Mouse (Mus musculus): ENCODE results near the gene Atp11c. TPM values are rescaled to one million over a fixed set of nuclear protein-coding genes. Genes with fewer than 3 reads are reported as not detected.

Atp11c gene
- total RNA-seq, 4 experiments from 2014 or later, result 13.6 to 15.1 (median 14.5) TPM

DNA sequence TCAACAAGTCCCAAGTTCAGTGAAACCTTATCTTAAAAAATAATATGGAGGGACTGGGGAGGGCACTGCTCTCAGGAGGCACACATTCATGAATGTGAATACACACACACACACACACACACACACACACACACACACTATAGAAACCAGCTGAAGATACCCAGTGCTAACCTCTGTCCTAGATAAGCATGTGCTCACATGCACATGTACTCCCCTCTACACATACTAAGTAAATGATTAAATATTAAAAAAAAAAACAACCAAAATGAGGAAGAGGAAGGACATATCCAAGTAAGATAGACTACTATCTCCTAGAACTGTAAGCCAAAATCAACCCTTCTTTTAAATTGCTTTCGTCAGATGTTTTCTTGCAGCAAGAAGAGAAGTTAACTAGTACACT, 205.6 kb downstream of the Atp11c start:
- no peak for DNase-seq

DNA sequence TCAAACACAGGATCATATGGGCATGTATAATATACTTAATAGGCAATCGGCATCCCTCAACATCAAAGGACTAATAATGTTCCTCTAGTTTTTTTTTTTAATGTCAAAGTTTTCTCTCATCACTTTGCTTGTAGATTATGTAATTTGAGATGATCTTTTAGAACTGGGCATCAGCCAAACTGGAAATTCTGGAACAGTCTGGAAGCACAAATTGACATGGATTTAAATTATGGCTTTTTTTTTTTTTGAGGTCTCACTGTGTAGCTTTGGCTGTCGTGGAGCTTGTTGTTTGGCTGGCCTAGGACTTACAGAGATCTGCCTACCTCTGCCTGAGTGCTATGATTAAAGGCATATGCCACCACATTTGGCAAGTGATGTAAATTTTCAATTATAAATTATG, 210.8 kb downstream of the Atp11c start:
- no peak for DNase-seq

DNA sequence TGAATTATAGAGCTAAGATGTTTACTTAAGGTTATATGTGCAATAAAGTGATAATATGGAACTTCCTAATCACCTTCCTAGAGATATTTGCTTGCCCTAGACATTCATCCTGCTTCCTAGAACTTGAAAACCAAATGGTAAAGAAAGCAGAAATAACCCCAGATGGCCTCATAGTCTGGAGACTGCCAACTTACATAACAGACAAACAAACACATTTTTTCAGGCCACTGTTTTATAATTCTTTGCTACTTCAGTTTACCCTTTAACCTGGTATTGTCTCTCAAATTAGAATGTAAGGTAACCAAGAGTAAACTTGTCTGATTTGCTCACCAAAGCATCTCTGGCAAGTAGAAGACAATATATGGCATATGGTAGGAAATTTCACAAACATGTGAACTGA, 212.1 kb downstream of the Atp11c start:
- DNase-seq, result no peak

DNA sequence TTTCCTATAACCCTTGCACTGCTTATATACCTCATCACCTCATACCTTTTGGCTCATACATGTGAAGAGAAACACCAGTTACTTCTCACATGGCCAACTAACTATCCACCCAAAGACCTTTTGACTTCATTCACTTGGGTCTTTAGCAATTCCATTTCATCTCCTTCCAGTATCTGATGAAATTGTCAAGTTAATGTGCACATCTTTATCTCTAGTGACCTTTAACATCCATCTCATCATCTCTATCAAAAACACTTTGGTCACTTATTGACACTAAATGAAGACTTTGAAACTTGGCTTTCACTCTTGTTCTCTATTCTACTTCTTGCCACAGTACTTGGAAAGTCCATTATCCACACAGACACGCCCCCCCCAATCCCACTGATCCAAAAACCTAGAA, 243.8 kb downstream of the Atp11c start:
- no peak for DNase-seq

DNA sequence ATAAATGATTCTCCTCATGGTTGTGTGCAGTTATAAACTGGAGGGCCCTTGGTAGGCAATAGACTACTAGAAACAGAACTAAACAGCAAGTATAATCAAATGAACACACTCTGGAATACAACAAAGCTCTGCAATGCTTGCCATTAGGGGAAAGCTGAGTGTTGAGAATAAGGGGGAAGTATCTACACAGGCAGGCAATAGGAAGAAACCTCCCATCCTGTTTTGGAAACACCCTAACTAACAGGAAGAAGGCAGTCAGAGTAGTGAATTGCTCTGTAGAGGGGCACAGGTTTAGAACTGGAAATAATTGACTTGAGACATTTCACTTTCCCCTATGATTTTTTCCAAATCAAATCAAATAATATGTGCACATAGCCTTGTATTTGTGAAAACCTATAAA, 247.1 kb downstream of the Atp11c start:
- DNase-seq, result no peak

GRCm38 (mm10) chrX:60344991-60345390, 247.5 kb downstream of the Atp11c start:
- no peak for DNase-seq

DNA sequence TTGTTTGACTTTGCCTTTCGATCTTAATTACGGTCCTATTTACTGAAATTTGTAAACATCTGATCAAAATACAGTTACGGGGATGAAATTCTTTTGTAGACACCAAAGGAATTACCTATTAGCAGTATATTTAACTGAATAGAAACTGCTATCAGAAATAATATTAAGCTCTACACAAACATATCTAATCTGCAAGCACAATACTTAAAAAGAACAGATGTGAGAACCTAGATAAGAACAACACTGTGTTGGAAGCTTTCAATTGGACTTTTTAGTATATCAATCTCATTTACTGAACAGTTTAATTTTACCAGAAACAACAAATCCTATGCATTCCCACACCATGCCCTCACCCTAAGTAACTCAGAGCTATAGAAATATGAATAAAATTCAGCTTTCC, 262.8 kb downstream of the Atp11c start:
- DNase-seq, result no peak

DNA sequence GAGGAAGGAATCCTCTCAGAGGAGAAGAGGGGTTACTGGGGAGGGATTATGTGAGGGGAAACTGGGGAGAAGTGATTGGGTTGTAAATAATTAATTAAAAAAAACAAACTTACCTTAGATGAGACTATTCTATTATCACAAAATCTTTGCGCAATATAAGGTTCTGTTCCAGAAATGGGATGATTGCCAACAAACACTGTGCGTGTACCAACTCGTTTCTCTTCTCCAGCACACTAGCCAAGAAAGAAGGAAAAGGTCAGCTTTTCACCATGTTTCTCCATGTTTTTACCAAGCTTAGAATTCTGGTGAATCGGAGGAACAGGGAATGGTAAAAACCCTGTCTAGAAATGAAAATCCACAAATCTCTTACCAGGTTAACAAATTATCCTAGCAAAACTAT, 271.2 kb downstream of the Atp11c start:
- no peak for DNase-seq

DNA sequence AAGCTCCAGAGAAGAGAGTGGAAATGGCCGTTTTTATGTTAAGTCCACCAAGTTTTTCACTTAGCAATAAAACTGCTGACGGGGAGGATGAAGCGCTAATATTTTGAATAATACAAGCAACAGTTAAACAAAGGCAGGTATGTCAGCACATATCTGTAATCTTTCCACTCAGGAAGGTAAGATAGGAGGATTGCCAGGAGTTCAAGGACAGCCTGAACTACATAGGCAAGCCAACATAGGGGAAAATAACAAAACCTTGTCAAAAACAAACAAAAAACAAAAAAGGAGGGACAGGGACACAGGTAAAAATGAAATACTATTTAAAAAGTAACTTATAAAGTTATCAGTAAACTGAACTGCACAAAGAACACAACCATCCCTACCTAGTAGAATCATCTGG, 274.8 kb downstream of the Atp11c start:
- DNase-seq, result no peak

GRCm38 (mm10) chrX:60292335-60292734, 300.2 kb downstream of the Atp11c start:
- no peak for DNase-seq

- no peak for DNase-seq
These were observed 337.2 kb downstream of the Atp11c start for GRCm38 (mm10) chrX:60255346-60255745.

- no peak for DNase-seq
These were observed 404.8 kb downstream of the Atp11c start for GRCm38 (mm10) chrX:60187726-60188125.

GRCm38 (mm10) chrX:60182611-60183010, 409.9 kb downstream of the Atp11c start:
- DNase-seq, result no peak

DNA sequence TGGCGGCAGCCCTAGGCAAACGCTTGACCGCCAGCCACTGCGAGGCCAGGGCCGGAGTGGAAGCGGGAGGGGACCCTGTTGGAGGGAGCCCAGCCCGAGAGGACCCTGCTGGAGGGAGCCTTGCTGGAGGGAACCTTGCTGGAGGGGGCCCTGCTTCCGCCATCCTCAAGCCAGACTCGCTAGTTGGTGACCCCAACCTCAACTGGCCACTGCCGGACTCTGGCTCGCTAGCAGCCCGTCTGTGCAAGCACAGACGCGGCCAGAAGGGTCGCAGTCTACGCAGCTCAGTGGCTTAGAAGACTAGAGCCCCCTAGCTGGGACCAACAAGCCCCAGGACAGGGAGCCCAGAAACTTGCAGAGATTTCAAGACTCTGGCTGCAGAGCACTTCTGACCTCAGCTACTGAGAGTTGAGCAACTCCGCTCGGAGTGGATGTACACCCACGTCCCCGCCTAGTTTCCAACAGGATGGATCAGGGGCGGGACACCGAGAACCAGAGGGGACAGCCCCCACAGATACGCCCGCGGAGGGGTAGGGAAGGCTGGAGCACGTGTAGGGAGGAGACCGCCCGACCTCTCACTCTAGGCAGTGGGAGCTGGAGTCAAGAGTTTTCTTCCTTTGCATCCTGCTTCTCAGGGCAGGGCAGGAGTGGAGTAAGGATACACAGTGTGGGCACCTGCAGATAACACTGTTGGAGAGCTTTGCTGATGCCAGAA, 413.6 kb downstream of the Atp11c start, which contains the start of gene Mcf2:
TSS of gene Mcf2 (minus strand) at position 346 of the 715 bp plus-strand sequence.
- DNase-seq, result no peak

DNA sequence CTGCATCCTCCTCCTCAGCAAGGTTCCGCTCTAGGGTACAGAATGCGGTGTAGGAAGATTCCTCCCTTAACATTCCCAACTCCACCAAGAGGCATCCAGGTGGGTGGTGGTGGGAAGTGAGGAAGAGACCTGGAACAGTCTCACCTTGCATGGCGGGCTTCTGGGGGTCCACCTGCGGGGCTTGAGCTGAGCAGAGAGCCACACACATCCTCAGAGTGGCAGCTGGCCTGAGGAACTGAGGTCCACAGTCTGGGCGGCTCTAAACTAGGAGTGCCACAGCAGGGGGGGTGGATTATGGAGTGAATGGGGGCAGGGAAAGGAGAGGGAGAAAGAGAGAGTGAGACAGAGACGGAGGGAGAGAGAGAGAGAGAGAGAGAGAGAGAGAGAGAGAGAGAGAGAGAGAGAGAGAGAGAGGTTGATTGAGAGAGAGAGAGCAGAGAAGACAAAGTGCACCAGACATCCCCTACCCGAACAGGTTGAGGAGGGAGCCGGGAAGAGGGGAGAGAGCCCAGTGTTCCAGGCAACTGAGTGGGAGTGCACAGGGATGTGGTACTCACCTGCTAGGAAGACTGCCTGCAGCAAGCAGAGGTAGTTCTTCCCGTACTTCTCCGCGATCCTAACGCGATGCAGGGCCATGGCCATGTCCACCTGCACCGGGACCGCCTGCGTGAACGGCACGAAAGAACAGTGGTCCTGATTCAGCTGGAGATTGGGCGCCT, 414.3 kb downstream of the Atp11c start:
- DNase-seq, result no peak

Small RNAs within 50 kb of the gene (microRNA-seq; reads per million reads assigned to microRNA genes)
- gene Mir505, result 10.6 to 12.1 reads per million in 2 experiments

Other genes with a start within 250 kb of the Atp11c start
- not detected for gene Gm7073, start 53.4 kb downstream of the Atp11c start, total RNA-seq (2022)

Measured in adrenal gland, adult 8-10 months (tissue).